12 mouse cellular contexts compared by ENCODE assay signal in genomic region chr6:67223082-67223481, GRCm38 (mm10).
"Had no signal": no experiment of that assay in that cellular context is flagged by ENCODE, and none has a peak within 500 bp of the region (broad histone marks: within the 10 kb centered on the region; RNA-seq: fewer than 3 reads in every experiment).

No protein-coding gene starts in this region.

- ATAC-seq: midbrain, embryonic 16.5 days had no signal

- DNase-seq: kidney, postnatal 4 days; left cerebral cortex, postnatal 4 days; lung, adult 18-20 months; right cerebral cortex, postnatal 14 days; thymus, adult 2 months; thymus, postnatal 25 days had no signal

- H3K4me2 ChIP-seq: limb, embryonic 13.5 days; midbrain, embryonic 12.5 days; neural tube, embryonic 13.5 days; stomach, embryonic 15.5 days had no signal

- H3K27me3 ChIP-seq: limb, embryonic 13.5 days; midbrain, embryonic 12.5 days; neural tube, embryonic 13.5 days; stomach, embryonic 15.5 days had no signal

- H3K27ac ChIP-seq: limb, embryonic 13.5 days; liver, embryonic 14.5 days; midbrain, embryonic 12.5 days; neural tube, embryonic 13.5 days; stomach, embryonic 15.5 days had no signal

- H3K9ac ChIP-seq: limb, embryonic 13.5 days; liver, embryonic 14.5 days; midbrain, embryonic 12.5 days; neural tube, embryonic 13.5 days; stomach, embryonic 15.5 days had no signal

- H3K9me3 ChIP-seq: limb, embryonic 13.5 days; midbrain, embryonic 12.5 days; neural tube, embryonic 13.5 days; stomach, embryonic 15.5 days had no signal

- H3K4me3 ChIP-seq: limb, embryonic 13.5 days; midbrain, embryonic 12.5 days; neural tube, embryonic 13.5 days; stomach, embryonic 15.5 days had no signal

- H3K36me3 ChIP-seq: limb, embryonic 13.5 days; midbrain, embryonic 12.5 days; neural tube, embryonic 13.5 days; stomach, embryonic 15.5 days had no signal

- H3K4me1 ChIP-seq: limb, embryonic 13.5 days; stomach, embryonic 15.5 days had no signal
